Mouse (Mus musculus): Measurements from ENCODE around the gene A730061H03Rik. TPM values are rescaled to one million over a fixed set of nuclear protein-coding genes. Genes with fewer than 3 reads are reported as not detected.

A730061H03Rik gene
- total RNA-seq, 2 experiments from 2014 or later: 1.0 TPM; not detected in 1

DNA sequence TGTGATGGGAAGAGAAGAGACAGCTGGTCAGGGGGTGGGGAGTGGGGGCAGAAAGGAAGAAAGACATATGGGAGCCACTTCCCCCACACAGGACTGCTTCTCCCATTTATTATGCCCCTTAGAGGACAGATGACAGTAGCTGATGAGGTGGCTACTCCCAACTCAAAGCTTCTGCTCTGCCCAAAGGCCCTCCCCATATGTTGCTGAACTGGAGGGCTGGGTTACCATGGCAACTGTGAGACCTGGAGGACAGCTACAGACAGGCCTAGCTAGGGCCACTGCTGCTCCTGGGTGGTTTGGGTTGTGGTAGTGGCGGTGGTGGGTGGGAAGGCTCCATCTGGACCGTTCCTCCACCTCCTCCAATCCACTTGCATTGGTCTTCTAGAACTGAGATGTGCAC, 41.3 kb downstream of the A730061H03Rik start:
- intact Hi-C loops (cut with DNase I): no loop called here
- DNase-seq (ENCODE audit: low spot score in 2 of 2): peak; percentile 77 to 81

GRCm38 (mm10) chr14:55515846-55516245, 44.4 kb downstream of the A730061H03Rik start:
- DNase-seq (ENCODE audit: low spot score in 2 of 2): no peak
- intact Hi-C loops (cut with DNase I): no loop called here

DNA sequence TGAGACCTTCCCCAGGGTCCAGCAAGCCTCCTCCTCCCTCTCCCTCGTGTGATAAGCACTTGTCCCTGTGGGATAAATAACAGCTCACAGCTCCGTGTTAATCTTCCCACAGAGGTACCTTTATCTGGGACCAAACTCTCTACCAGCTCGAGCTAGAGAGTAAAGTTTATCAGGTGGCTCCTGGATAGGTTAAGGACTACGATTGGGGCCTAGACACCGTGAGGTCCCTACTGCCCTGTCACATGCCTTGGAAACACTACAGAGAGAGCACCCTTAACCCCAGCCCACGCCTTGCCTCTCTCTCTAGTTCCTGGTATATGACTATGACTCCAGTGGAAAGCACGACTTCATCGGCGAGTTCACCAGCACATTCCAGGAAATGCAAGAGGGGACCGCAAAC, 46.3 kb downstream of the A730061H03Rik start:
- DNase-seq (ENCODE audit: low spot score in 2 of 2): no peak
- intact Hi-C loops (cut with DNase I): no loop called here

GRCm38 (mm10) chr14:55511037-55511436, 49.2 kb downstream of the A730061H03Rik start:
- DNase-seq (ENCODE audit: low spot score in 2 of 2): peak; percentile 66 to 70
- intact Hi-C loops (cut with DNase I): no loop called here

- intact Hi-C loops (cut with DNase I): no loop called here
- DNase-seq (ENCODE audit: low spot score in 2 of 2): peak; percentile 57 to 60
Observed at GRCm38 (mm10) chr14:55510125-55510731, 50.0 kb downstream of the A730061H03Rik start, which contains the start of gene Cpne6. Gene Cpne6, plus strand, starts transcription at chr14:55510445.

Other genes starting within 250 kb of the A730061H03Rik start
- 10 to 100 TPM; 17.5 to 19.1 TPM for gene Dhrs4, start 81.6 kb downstream of the A730061H03Rik start, total RNA-seq (2021)
- 10 to 100 TPM; 34.4 to 63.1 TPM for gene Carmil3, start 69.8 kb downstream of the A730061H03Rik start, total RNA-seq (2021)
- gene Cpne6, start 50.0 kb downstream of the A730061H03Rik start, total RNA-seq (2021): 100 to 1,000 TPM; 163 to 211 TPM
- gene Nrl, start 35.4 kb downstream of the A730061H03Rik start, total RNA-seq (2021): under 1 TPM; 0.44 to 0.77 TPM
- 10 to 100 TPM; 24.8 to 28.9 TPM for gene Pck2, start 20.1 kb downstream of the A730061H03Rik start, total RNA-seq (2021)
- gene Dcaf11, start 400 bp downstream of the A730061H03Rik start, total RNA-seq (2021): 10 to 100 TPM; 76.9 to 82.1 TPM
- gene Fitm1, start 15.2 kb upstream of the A730061H03Rik start, total RNA-seq (2021): not detected
- 10 to 100 TPM; 41.9 to 50.1 TPM for gene Psme1, start 17.7 kb upstream of the A730061H03Rik start, total RNA-seq (2021)
- 10 to 100 TPM; 49.0 to 52.7 TPM for gene Emc9, start 24.9 kb upstream of the A730061H03Rik start, total RNA-seq (2021)
- gene Psme2, start 30.7 kb upstream of the A730061H03Rik start, total RNA-seq (2021): 10 to 100 TPM; 42.3 to 45.4 TPM
- 10 to 100 TPM; 30.4 to 33.5 TPM for gene Rnf31, start 31.3 kb upstream of the A730061H03Rik start, total RNA-seq (2021)
- gene Irf9, start 43.2 kb upstream of the A730061H03Rik start, total RNA-seq (2021): 10 to 100 TPM in 1 of 2 experiments, 1 to 10 TPM in 1; 9.1 to 11.6 TPM
- 1 to 10 TPM; 1.6 to 4.4 TPM for gene Rec8, start 57.6 kb upstream of the A730061H03Rik start, total RNA-seq (2021)
- 100 to 1,000 TPM; 112 to 122 TPM for gene Ipo4, start 75.6 kb upstream of the A730061H03Rik start, total RNA-seq (2021)
- 1 to 10 TPM in 1 of 2 experiments, under 1 TPM in 1; 0.84 to 4.9 TPM for gene Gm49378, start 77.5 kb upstream of the A730061H03Rik start, total RNA-seq (2021)
- gene Tm9sf1, start 83.4 kb upstream of the A730061H03Rik start, total RNA-seq (2021): 10 to 100 TPM; 39.0 to 41.9 TPM
- gene Tssk4, start 89.8 kb upstream of the A730061H03Rik start, total RNA-seq (2021): 1 to 10 TPM in 1 of 2 experiments, under 1 TPM in 1; 0.49 to 1.6 TPM
- gene Mdp1, start 100.1 kb upstream of the A730061H03Rik start, total RNA-seq (2021): 10 to 100 TPM; 39.1 to 41.7 TPM
- gene Gmpr2, start 111.5 kb upstream of the A730061H03Rik start, total RNA-seq (2021): 10 to 100 TPM; 20.6 to 24.9 TPM
- gene Nedd8, start 111.7 kb upstream of the A730061H03Rik start, total RNA-seq (2021): 100 to 1,000 TPM; 310 to 333 TPM
- gene Tinf2, start 121.4 kb upstream of the A730061H03Rik start, total RNA-seq (2021): 10 to 100 TPM; 15.2 to 16.9 TPM
- gene Tgm1, start 153.5 kb upstream of the A730061H03Rik start, total RNA-seq (2021): not detected
- gene Rabggta, start 161.9 kb upstream of the A730061H03Rik start, total RNA-seq (2021): 10 to 100 TPM; 50.6 to 50.9 TPM
- gene Dhrs1, start 185.3 kb upstream of the A730061H03Rik start, total RNA-seq (2021): 10 to 100 TPM; 78.5 to 83.9 TPM
- gene Nop9, start 185.3 kb upstream of the A730061H03Rik start, total RNA-seq (2021): 10 to 100 TPM; 10.5 to 12.5 TPM
- 1 to 10 TPM; 2.5 to 3.0 TPM for gene Cideb, start 198.1 kb upstream of the A730061H03Rik start, total RNA-seq (2021)
- gene Ltb4r2, start 201.0 kb upstream of the A730061H03Rik start, total RNA-seq (2021): under 1 TPM; 0.20 to 0.67 TPM
- gene Ltb4r1, start 205.6 kb upstream of the A730061H03Rik start, total RNA-seq (2021): under 1 TPM; 0.29 to 0.59 TPM
- 1 to 10 TPM; 3.8 to 8.0 TPM for gene Adcy4, start 223.7 kb upstream of the A730061H03Rik start, total RNA-seq (2021)
- gene Ripk3, start 228.5 kb upstream of the A730061H03Rik start, total RNA-seq (2021): under 1 TPM in 1 of 2 experiments, not detected in 1; 0.89 TPM

Data from left cerebral cortex, postnatal 36 days (tissue).